Mouse (Mus musculus) embryonic fibroblast, embryonic 13.5 days (primary cell): ENCODE results near the gene Triap1.

Experiments
- CTCF ChIP-seq: IDR thresholded peaks from 2 replicates; pipeline ENCODE4 v1.5.1; 2011; ENCODE audit warnings: mild to moderate bottlenecking, control low read depth, low read length, moderate library complexity, borderline replicate concordance; ENCODE audit not compliant: insufficient read depth
- POLR2A ChIP-seq: IDR thresholded peaks from 2 replicates; pipeline ENCODE4 v1.6.1; 2011; ENCODE audit warnings: low read depth, mild to moderate bottlenecking, control low read depth, low read length, moderate library complexity

GRCm38 (mm10) chr5:115333626-115334025 is 7.4 kb upstream of the Triap1 start:
- no peak for TF ChIP-seq CTCF
- TF ChIP-seq POLR2A: no peak
